Mouse (Mus musculus): ENCODE data around the gene Igfbp3.

The Igfbp3 gene

GRCm38 (mm10) chr11:7161502-7162174, 52.1 kb downstream of the Igfbp3 start:
- DNase-seq (ENCODE audit: low spot score in 2 of 2): no peak

GRCm38 (mm10) chr11:7160637-7161101, 53.1 kb downstream of the Igfbp3 start:
- no peak for DNase-seq (ENCODE audit: low spot score in 2 of 2)

- no peak for DNase-seq (ENCODE audit: low spot score in 2 of 2)
Measured at GRCm38 (mm10) chr11:7160146-7160545, 53.6 kb downstream of the Igfbp3 start.

- no peak for DNase-seq (ENCODE audit: low spot score in 2 of 2)
Measured at GRCm38 (mm10) chr11:7158196-7158595, 55.5 kb downstream of the Igfbp3 start.

GRCm38 (mm10) chr11:7156427-7156826, 57.3 kb downstream of the Igfbp3 start:
- DNase-seq (ENCODE audit: low spot score in 2 of 2): no peak
